Mouse (Mus musculus) liver, embryonic 15.5 days (tissue): Measurements from ENCODE around the gene Cyp4f13. TPM values are rescaled to one million over a fixed set of nuclear protein-coding genes. Genes with fewer than 3 reads are reported as not detected.

Experiments used
- ATAC-seq: fragments of 200-750 bp; cut with Nextera tagmentation; 2 replicates; pipeline ENCODE4 v1.8.0; 2017; ENCODE audit warnings: moderate number of reproducible peaks, mild to moderate bottlenecking, moderate library complexity; ENCODE audit not compliant: insufficient read depth
- H3K27ac ChIP-seq: fragments of 300-500 bp; sonication (generic); replicated peaks from 2 replicates; pipeline ENCODE4 v1.5.1; 2015; ENCODE audit warnings: mild to moderate bottlenecking, inconsistent platforms
- H3K27me3 ChIP-seq: fragments of 300-500 bp; sonication (generic); 2 replicates; pipeline ENCODE4 v1.6.1; 2015; ENCODE audit warnings: mild to moderate bottlenecking, inconsistent platforms
- H3K36me3 ChIP-seq: fragments of 300-500 bp; sonication (generic); replicated peaks from 2 replicates; pipeline ENCODE4 v1.6.1; 2015; ENCODE audit warnings: moderate library complexity, mild to moderate bottlenecking, inconsistent platforms
- H3K4me1 ChIP-seq: fragments of 300-500 bp; sonication (generic); replicated peaks from 2 replicates; pipeline ENCODE4 v1.6.1; 2015; ENCODE audit warnings: inconsistent platforms
- H3K4me2 ChIP-seq: fragments of 300-500 bp; sonication (generic); 2 replicates; pipeline ENCODE4 v1.6.1; 2015; ENCODE audit warnings: moderate library complexity, mild to moderate bottlenecking, inconsistent platforms
- H3K4me3 ChIP-seq: fragments of 300-500 bp; sonication (generic); replicated peaks from 2 replicates; pipeline ENCODE4 v1.5.1; 2015; ENCODE audit warnings: mild to moderate bottlenecking, inconsistent platforms
- H3K9ac ChIP-seq: fragments of 300-500 bp; sonication (generic); 2 replicates; pipeline ENCODE4 v1.6.1; 2015; ENCODE audit warnings: moderate library complexity, mild to moderate bottlenecking, inconsistent platforms
- H3K9me3 ChIP-seq: fragments of 300-500 bp; sonication (generic); replicated peaks from 2 replicates; pipeline ENCODE4 v1.6.1; 2016; ENCODE audit warnings: inconsistent platforms
- WGBS: fragments of 180-500 bp; shearing (Covaris S2); methylation state at CpG from one replicate; pipeline ENCODE4 v1.1.7; 2015; ENCODE audit warnings: mixed read lengths; ENCODE audit not compliant: insufficient replicate concordance; 5-methylcytosine and 5-hydroxymethylcytosine counted together
- polyA plus RNA-seq: library from polyadenylated mRNA; unstranded; fragments of >200 nt; fragmentation: Nextera tagmentation; extraction: Ambion mirVana; gene quantifications from 2 replicates; pipeline ENCODE4 v1.2.1, GENCODE M21; 2015

Gene Cyp4f13
- polyA plus RNA-seq, 1 experiment from 2014 or later: 6.7 TPM

- no peak overlapping the region for H3K9ac ChIP-seq
- ATAC-seq: no peak
- 9% methylated on average over 22 of the region's 22 CpGs for WGBS
These were observed 69.6 kb downstream of the Cyp4f13 start for GRCm38 (mm10) chr17:32877471-32878171.

More at GRCm38 (mm10) chr17:32877471-32878171, 69.6 kb downstream of the Cyp4f13 start:
- H3K27me3 ChIP-seq: peaks cover 22% of the 10 kb centered on the region
- no peaks in the 10 kb centered on the region for H3K9me3 ChIP-seq
- peak overlapping the region; percentile 32 for H3K4me2 ChIP-seq
- H3K36me3 ChIP-seq: peaks cover 6% of the 10 kb centered on the region; the same call in 1 of the 2 replicates
- H3K27ac ChIP-seq: no peak overlapping the region
- no peaks in the 10 kb centered on the region for H3K4me1 ChIP-seq
- H3K4me3 ChIP-seq: no peak overlapping the region

Other genes with a start within 250 kb of the Cyp4f13 start
- gene Zfp871, start 159.1 kb downstream of the Cyp4f13 start, polyA plus RNA-seq: 8.4 and 9.8 TPM in 2 replicates
- gene Zfp811, start 137.5 kb downstream of the Cyp4f13 start, polyA plus RNA-seq: 0.06 and 0.15 TPM in 2 replicates
- 1.2 and 1.7 TPM in 2 replicates for gene Zfp799, start 117.1 kb downstream of the Cyp4f13 start, polyA plus RNA-seq
- 1.6 TPM in 2 replicates for gene Zfp870, start 55.8 kb downstream of the Cyp4f13 start, polyA plus RNA-seq
- not detected in 2 replicates for gene Cyp4f14, start 30.1 kb downstream of the Cyp4f13 start, polyA plus RNA-seq
- gene Zfp472, start 18.4 kb upstream of the Cyp4f13 start, polyA plus RNA-seq: 3.9 and 4.2 TPM in 2 replicates
- 2.5 and 3.0 TPM in 2 replicates for gene Zfp952, start 45.7 kb upstream of the Cyp4f13 start, polyA plus RNA-seq
- gene Zfp763, start 86.0 kb upstream of the Cyp4f13 start, polyA plus RNA-seq: 2.2 and 2.3 TPM in 2 replicates
- not detected in 2 replicates for gene 4921501E09Rik, start 120.7 kb upstream of the Cyp4f13 start, polyA plus RNA-seq
- gene Zfp563, start 141.9 kb upstream of the Cyp4f13 start, polyA plus RNA-seq: 1.1 and 1.2 TPM in 2 replicates
- gene Morc2b, start 192.3 kb upstream of the Cyp4f13 start, polyA plus RNA-seq: not detected in 2 replicates
- gene Olfr55, start 221.0 kb upstream of the Cyp4f13 start, polyA plus RNA-seq: not detected in 2 replicates
- not detected in 2 replicates for gene Olfr239, start 243.9 kb upstream of the Cyp4f13 start, polyA plus RNA-seq